In genomic region chr13:110280563-110281144, GRCm38 (mm10) we compare ENCODE assay signal across 8 mouse cellular contexts. TPM values are rescaled to one million over a fixed set of nuclear protein-coding genes. Genes with fewer than 3 reads are reported as not detected.
DNase-seq lines count a peak whose midpoint lies in the region; ATAC-seq and TF ChIP-seq lines count a peak whose summit lies in the region.

Gene Rab3c, minus strand, starts transcription at chr13:110280996.

- no peaks in the 10 kb centered on the region for H3K27me3 ChIP-seq in hindbrain, embryonic 16.5 days (replicated peaks; ENCODE audit: control insufficient read depth, insufficient read depth, low read length)
- H3K27me3 ChIP-seq in liver, postnatal 0 days (ENCODE audit: insufficient read depth, low read length) = peaks cover 10% of the 10 kb centered on the region; the same call in 1 of the 2 replicates
- H3K27me3 ChIP-seq in neural tube, embryonic 15.5 days (replicated peaks) = no peaks in the 10 kb centered on the region

- peak; percentile 68 for ATAC-seq in hindbrain, embryonic 16.5 days
- no peak for ATAC-seq in liver, postnatal 0 days
- ATAC-seq in neural tube, embryonic 15.5 days (ENCODE audit: low FRiP score) = peak; percentile 65
- ATAC-seq in erythroid progenitor cell, adult 5-6 weeks (replicated peaks; ENCODE audit: low FRiP score, poor library complexity, severe bottlenecking) = no peak

- H3K36me3 ChIP-seq in hindbrain, embryonic 16.5 days (ENCODE audit: control insufficient read depth, insufficient read depth, low read length) = no peaks in the 10 kb centered on the region
- no peaks in the 10 kb centered on the region for H3K36me3 ChIP-seq in liver, postnatal 0 days (replicated peaks; ENCODE audit: insufficient read depth, low read length)
- no peaks in the 10 kb centered on the region for H3K36me3 ChIP-seq in neural tube, embryonic 15.5 days

- H3K27ac ChIP-seq in cortical plate, adult 2 months (ENCODE audit: insufficient read depth, low read length) = no peak within 1 kb of the TSS
- H3K27ac ChIP-seq in hindbrain, embryonic 16.5 days (ENCODE audit: low read depth, low read length) = peak within 1 kb of the TSS; percentile 82
- no peak within 1 kb of the TSS for H3K27ac ChIP-seq in liver, postnatal 0 days (ENCODE audit: low read depth)
- peak within 1 kb of the TSS; percentile 93 for H3K27ac ChIP-seq in neural tube, embryonic 15.5 days (replicated peaks)

- TF ChIP-seq POLR2A in cortical plate, adult 2 months (IDR thresholded peaks at IDR 0.05; ENCODE audit: extremely low read depth, insufficient read depth, low read length) = no peak

- peak within 1 kb of the TSS; percentile 67 for H3K4me2 ChIP-seq in hindbrain, embryonic 16.5 days (ENCODE audit: low read length)
- peak within 1 kb of the TSS; percentile 68 for H3K4me2 ChIP-seq in liver, postnatal 0 days (ENCODE audit: low read depth, low read length)
- H3K4me2 ChIP-seq in neural tube, embryonic 15.5 days = peak within 1 kb of the TSS; percentile 70

- H3K4me1 ChIP-seq in cortical plate, adult 2 months (ENCODE audit: control insufficient read depth, insufficient read depth, low read length) = no peaks in the 10 kb centered on the region; the same call in 1 of the 2 replicates
- H3K4me1 ChIP-seq in hindbrain, embryonic 16.5 days (ENCODE audit: control insufficient read depth, insufficient read depth, low read depth, low read length) = no peaks in the 10 kb centered on the region; the same call in 1 of the 2 replicates
- H3K4me1 ChIP-seq in liver, postnatal 0 days (ENCODE audit: insufficient read depth) = peaks cover 10% of the 10 kb centered on the region
- peaks cover 6% of the 10 kb centered on the region; the same call in 1 of the 2 replicates for H3K4me1 ChIP-seq in neural tube, embryonic 15.5 days

- under 1% methylated on average over 20 of the region's 20 CpGs for WGBS in hindbrain, embryonic 16.5 days
- WGBS in liver, postnatal 0 days (ENCODE audit: insufficient replicate concordance) = 3% methylated on average over 20 of the region's 20 CpGs
- under 1% methylated on average over 20 of the region's 20 CpGs for WGBS in neural tube, embryonic 15.5 days

- peak; percentile 51 for DNase-seq in right cerebral cortex, postnatal 10 days (ENCODE audit: low spot score in 2 of 2)
- DNase-seq in right cerebral cortex, postnatal 14 days = no peak
- no peak for DNase-seq in liver, postnatal 0 days
- no peak for DNase-seq in urinary bladder, adult 18-20 months (ENCODE audit: low spot score in 2 of 2)

- H3K9me3 ChIP-seq in hindbrain, embryonic 16.5 days (ENCODE audit: control insufficient read depth, low read length) = no peaks in the 10 kb centered on the region
- H3K9me3 ChIP-seq in liver, postnatal 0 days (ENCODE audit: low read length) = peaks cover 3% of the 10 kb centered on the region
- H3K9me3 ChIP-seq in neural tube, embryonic 15.5 days (replicated peaks) = no peaks in the 10 kb centered on the region

- H3K4me3 ChIP-seq in cortical plate, adult 2 months (ENCODE audit: insufficient read depth, low read length) = peak within 1 kb of the TSS; percentile 72
- H3K4me3 ChIP-seq in hindbrain, embryonic 16.5 days (ENCODE audit: low read length) = peak within 1 kb of the TSS; percentile 48
- peak within 1 kb of the TSS; percentile 25 for H3K4me3 ChIP-seq in liver, postnatal 0 days (ENCODE audit: low read depth, low read length)
- H3K4me3 ChIP-seq in neural tube, embryonic 15.5 days (replicated peaks) = peak within 1 kb of the TSS; percentile 64

- TF ChIP-seq EP300 in liver, postnatal 0 days (IDR thresholded peaks at IDR 0.05; ENCODE audit: low read depth) = no peak

- no peak for TF ChIP-seq CTCF in cortical plate, adult 2 months (IDR thresholded peaks at IDR 0.05; ENCODE audit: extremely low read depth, insufficient read depth, low read length)
- no peak for TF ChIP-seq CTCF in liver, postnatal 0 days (IDR thresholded peaks at IDR 0.05; ENCODE audit: low read depth)

- H3K9ac ChIP-seq in hindbrain, embryonic 16.5 days (ENCODE audit: low read depth, low read length) = peak within 1 kb of the TSS; percentile 70
- no peak within 1 kb of the TSS for H3K9ac ChIP-seq in liver, postnatal 0 days (replicated peaks)
- H3K9ac ChIP-seq in neural tube, embryonic 15.5 days (replicated peaks) = peak within 1 kb of the TSS; percentile 72

RNA-seq across cellular contexts. Expression of gene Rab3c, which starts in this region (rescaled TPM):
- 56.5 and 61.4 TPM in 2 replicates for polyA plus RNA-seq in cortical plate, adult 2 months (2012; rRNA removed)
- 192 and 206 TPM in 2 replicates for polyA plus RNA-seq in hindbrain, embryonic 16.5 days (2015; fragmentation: Nextera tagmentation; extraction: Ambion mirVana)
- not detected in 2 replicates for polyA plus RNA-seq in liver, postnatal 0 days (2015; fragmentation: Nextera tagmentation; extraction: Ambion mirVana)
- 174 and 215 TPM in 2 replicates for polyA plus RNA-seq in neural tube, embryonic 15.5 days (2015; fragmentation: Nextera tagmentation; extraction: Ambion mirVana)
- not detected in 2 replicates for total RNA-seq in erythroid progenitor cell, adult 5-6 weeks (2015; ENCODE audit: low replicate concordance)
- under 0.01 TPM in 1 of 2 replicates, not detected in the other for total RNA-seq in erythroid progenitor cell, adult 5-6 weeks (2017; ENCODE audit: low replicate concordance)

Comparison
In these comparisons a context has a peak if more than half of its experiments do, and no peak if none do; other contexts are left out.
1. RNA of gene Rab3c (polyA plus RNA-seq): 174 to 215 TPM in neural tube, embryonic 15.5 days, 192 to 206 TPM in hindbrain, embryonic 16.5 days and 56.5 to 61.4 TPM in cortical plate, adult 2 months; not detected in liver, postnatal 0 days; every median in the first group is over 10 times any median in the second.
2. DNase-seq: peak in right cerebral cortex, postnatal 10 days (2 of 2); none in right cerebral cortex, postnatal 14 days (single experiment), liver, postnatal 0 days (single experiment) and urinary bladder, adult 18-20 months (0 of 2).
3. H3K27ac ChIP-seq: peak in hindbrain, embryonic 16.5 days (single experiment) and neural tube, embryonic 15.5 days (single experiment); none in cortical plate, adult 2 months (single experiment) and liver, postnatal 0 days (single experiment).
4. ATAC-seq: peak in hindbrain, embryonic 16.5 days (single experiment) and neural tube, embryonic 15.5 days (single experiment); none in liver, postnatal 0 days (single experiment) and erythroid progenitor cell, adult 5-6 weeks (single experiment).
5. Peak in every context shown above with its lines, with median percentiles within 50 percentile points of each other: H3K4me3 ChIP-seq and H3K4me2 ChIP-seq.